Comparison of ENCODE assay signal across 9 mouse cellular contexts in the genomic region with DNA sequence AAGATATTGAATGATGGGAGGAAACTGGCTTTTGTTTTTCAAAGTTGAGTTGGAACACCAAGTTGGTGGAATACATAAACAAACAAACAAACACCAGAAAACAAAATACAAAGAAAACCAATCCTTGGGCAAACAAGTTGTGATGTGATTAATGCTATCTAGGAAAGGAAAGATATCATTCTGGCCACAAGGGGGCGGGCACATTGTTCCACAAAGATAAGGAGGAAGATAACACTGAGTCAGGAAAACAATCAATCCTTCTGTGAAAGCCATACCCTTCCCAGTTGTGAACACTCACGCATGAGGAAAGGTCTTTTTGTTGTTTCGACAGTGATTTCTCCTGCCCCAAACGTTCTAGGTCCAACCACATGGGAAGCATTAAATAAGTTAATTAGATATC. TPM values are rescaled to one million over a fixed set of nuclear protein-coding genes. Genes with fewer than 3 reads are reported as not detected.
DNase-seq lines count a peak whose midpoint lies in the region; ATAC-seq and TF ChIP-seq lines count a peak whose summit lies in the region.
"Had no signal": no experiment of that assay in that cellular context is flagged by ENCODE, and none has a peak within 500 bp of the region (broad histone marks: within the 10 kb centered on the region; RNA-seq: fewer than 3 reads in every experiment).

No protein-coding gene starts in this region.

- DNase-seq in cerebellum, adult 8-10 months: peak; percentile 19
- DNase-seq in cerebellum, adult 11-12 months: no peak
- DNase-seq in lung, postnatal 0 days (ENCODE audit: low spot score): peak; percentile 16
- no peak for DNase-seq in lung, postnatal 25 days (ENCODE audit: low spot score)
- DNase-seq in forebrain, embryonic 11.5 days (ENCODE audit: low spot score): peak; percentile 59
- peak; percentile 66 for DNase-seq in limb, embryonic 11.5 days (ENCODE audit: low spot score)

- no peak overlapping the region for H3K4me2 ChIP-seq in lung, postnatal 0 days (replicated peaks; ENCODE audit: low read depth, low read length)
- H3K4me2 ChIP-seq in forebrain, embryonic 11.5 days (ENCODE audit: low read depth, low read length, severe bottlenecking): no peak overlapping the region
- no peak overlapping the region for H3K4me2 ChIP-seq in limb, embryonic 11.5 days (ENCODE audit: low read depth, severe bottlenecking)
- H3K4me2 ChIP-seq: limb, embryonic 15.5 days had no signal

- peak; percentile 79 for TF ChIP-seq CTCF in lung, postnatal 0 days (IDR thresholded peaks at IDR 0.05)

- no peak for ATAC-seq in lung, postnatal 0 days
- ATAC-seq in forebrain, embryonic 11.5 days (replicated peaks; ENCODE audit: low FRiP score): peak; percentile 60; the same call in 1 of the 2 replicates
- no peak for ATAC-seq in limb, embryonic 11.5 days (ENCODE audit: insufficient number of reproducible peaks, low FRiP score, low TSS enrichment, low read depth)
- no peak for ATAC-seq in monocyte, adult 5-6 weeks (replicated peaks; ENCODE audit: insufficient number of reproducible peaks, low FRiP score, low TSS enrichment, poor library complexity, severe bottlenecking)
- no peak for ATAC-seq in activated CD4-positive, CD25-positive, alpha-beta regulatory T cell, adult 4 months

- H3K4me1 ChIP-seq in lung, postnatal 0 days (ENCODE audit: insufficient read depth, low read depth, low read length): no peaks in the 10 kb centered on the region
- H3K4me1 ChIP-seq in forebrain, embryonic 11.5 days (replicated peaks; ENCODE audit: control insufficient read depth, insufficient read depth, low read length): no peaks in the 10 kb centered on the region
- no peaks in the 10 kb centered on the region for H3K4me1 ChIP-seq in limb, embryonic 11.5 days (ENCODE audit: control insufficient read depth, insufficient read depth, low read length)
- H3K4me1 ChIP-seq: limb, embryonic 15.5 days had no signal

- H3K9me3 ChIP-seq in lung, postnatal 0 days (ENCODE audit: low read length): no peaks in the 10 kb centered on the region
- H3K9me3 ChIP-seq in forebrain, embryonic 11.5 days (ENCODE audit: control insufficient read depth, low read length): no peaks in the 10 kb centered on the region
- no peaks in the 10 kb centered on the region for H3K9me3 ChIP-seq in limb, embryonic 11.5 days (ENCODE audit: control insufficient read depth, low read length)
- H3K9me3 ChIP-seq: limb, embryonic 15.5 days had no signal

- H3K27me3 ChIP-seq in lung, postnatal 0 days (replicated peaks; ENCODE audit: insufficient read depth, low read length): peaks cover 16% of the 10 kb centered on the region; the same call in 1 of the 2 replicates
- peaks cover 41% of the 10 kb centered on the region for H3K27me3 ChIP-seq in forebrain, embryonic 11.5 days (ENCODE audit: control insufficient read depth, insufficient read depth, low read length)
- peaks cover 40% of the 10 kb centered on the region for H3K27me3 ChIP-seq in limb, embryonic 11.5 days (ENCODE audit: control insufficient read depth, insufficient read depth, low read length)

- H3K9ac ChIP-seq in lung, postnatal 0 days (replicated peaks; ENCODE audit: low read depth): no peak overlapping the region
- no peak overlapping the region for H3K9ac ChIP-seq in forebrain, embryonic 11.5 days (ENCODE audit: low read length)
- no peak overlapping the region for H3K9ac ChIP-seq in limb, embryonic 11.5 days (ENCODE audit: low read length)
- H3K9ac ChIP-seq: limb, embryonic 15.5 days had no signal

- 6% methylated on average over 4 of the region's 4 CpGs for WGBS in lung, postnatal 0 days
- 16% methylated on average over 4 of the region's 4 CpGs for WGBS in forebrain, embryonic 11.5 days
- 21% methylated on average over 4 of the region's 4 CpGs for WGBS in limb, embryonic 11.5 days

- TF ChIP-seq EP300 in lung, postnatal 0 days (IDR thresholded peaks at IDR 0.05): no peak

- no peak overlapping the region for H3K4me3 ChIP-seq in lung, postnatal 0 days (ENCODE audit: low read depth, low read length)
- no peak overlapping the region for H3K4me3 ChIP-seq in forebrain, embryonic 11.5 days (ENCODE audit: low read depth, low read length)
- H3K4me3 ChIP-seq in limb, embryonic 11.5 days (ENCODE audit: low read depth, low read length): no peak overlapping the region
- H3K4me3 ChIP-seq: limb, embryonic 15.5 days had no signal

- no peaks in the 10 kb centered on the region for H3K36me3 ChIP-seq in lung, postnatal 0 days (ENCODE audit: insufficient read depth, low read length)
- H3K36me3 ChIP-seq in forebrain, embryonic 11.5 days (ENCODE audit: control insufficient read depth, insufficient read depth, low read length): no peaks in the 10 kb centered on the region
- H3K36me3 ChIP-seq in limb, embryonic 11.5 days (ENCODE audit: control insufficient read depth, insufficient read depth, low read length): no peaks in the 10 kb centered on the region
- H3K36me3 ChIP-seq: limb, embryonic 15.5 days had no signal

- no peak overlapping the region for H3K27ac ChIP-seq in lung, postnatal 0 days (ENCODE audit: low read length)
- H3K27ac ChIP-seq in forebrain, embryonic 11.5 days (ENCODE audit: low read depth, low read length): no peak overlapping the region
- H3K27ac ChIP-seq in limb, embryonic 11.5 days (replicated peaks; ENCODE audit: low read depth, low read length): no peak overlapping the region
- H3K27ac ChIP-seq: limb, embryonic 15.5 days had no signal

RNA-seq across cellular contexts. Expression of a gene that starts 17.2 kb away (rescaled TPM):
- not detected in 2 replicates for polyA plus RNA-seq in lung, postnatal 0 days (2015; fragmentation: Nextera tagmentation; extraction: Ambion mirVana)
- polyA plus RNA-seq in forebrain, embryonic 11.5 days (2014; fragmentation: Nextera tagmentation; extraction: Ambion mirVana): 0.29 and 0.49 TPM in 2 replicates
- 7.4 and 7.6 TPM in 2 replicates for polyA plus RNA-seq in limb, embryonic 11.5 days (2014; fragmentation: Nextera tagmentation; extraction: Ambion mirVana)
- total RNA-seq in monocyte, adult 5-6 weeks (2017): not detected in 3 replicates
- not detected for polyA plus RNA-seq in activated CD4-positive, CD25-positive, alpha-beta regulatory T cell, adult 4 months (2017; shearing (Covaris generic))

Comparison
In these comparisons a context has a peak if more than half of its experiments do, and no peak if none do; other contexts are left out.
1. DNase-seq: peak in cerebellum, adult 8-10 months (single experiment), lung, postnatal 0 days (single experiment), forebrain, embryonic 11.5 days (single experiment) and limb, embryonic 11.5 days (single experiment); none in cerebellum, adult 11-12 months (single experiment) and lung, postnatal 25 days (single experiment).